Mouse (Mus musculus) CH12F3 (cell line): Measurements from ENCODE around the gene Thyn1.

Experiments used
- in situ Hi-C: fragments of 300-500 bp; cut with MboI; formaldehyde crosslinking; loops from 2 replicates; pipeline ENCODE4 v1.14.3; 2020; ENCODE audit warnings: low sequenced_read_pairs

Thyn1 gene

GRCm38 (mm10) chr9:26999461-27000395 lies at the start of gene Thyn1, which contains the start of gene Acad8:
Thyn1 (plus strand) TSS chr9:26999710.
Acad8 (minus strand) TSS chr9:26999566.
- in situ Hi-C loops, result no loop called here

GRCm38 (mm10) chr9:26977754-26978153 lies 21.8 kb upstream of the Thyn1 start:
- in situ Hi-C loops, result no loop called here

- in situ Hi-C loops, result no loop called here
Measured at GRCm38 (mm10) chr9:26978776-26979175, 20.7 kb upstream of the Thyn1 start.

GRCm38 (mm10) chr9:26985090-26985613 lies 14.4 kb upstream of the Thyn1 start:
- in situ Hi-C loops, result no loop called here

- in situ Hi-C loops, result no loop called here
Measured at GRCm38 (mm10) chr9:26985668-26986277, 13.7 kb upstream of the Thyn1 start.

GRCm38 (mm10) chr9:26990181-26990580 lies 9.3 kb upstream of the Thyn1 start:
- in situ Hi-C loops, result no loop called here

GRCm38 (mm10) chr9:26993118-26993517 lies 6.4 kb upstream of the Thyn1 start:
- in situ Hi-C loops, result no loop called here

GRCm38 (mm10) chr9:26993900-26994299 lies 5.6 kb upstream of the Thyn1 start:
- in situ Hi-C loops, result no loop called here

GRCm38 (mm10) chr9:26997062-26997461 lies 2.4 kb upstream of the Thyn1 start:
- in situ Hi-C loops, result no loop called here

- in situ Hi-C loops, result no loop called here
Measured at GRCm38 (mm10) chr9:26997501-26997900, 2.0 kb upstream of the Thyn1 start.

GRCm38 (mm10) chr9:26998669-26999460 lies 645 bp upstream of the Thyn1 start:
- in situ Hi-C loops, result no loop called here

- in situ Hi-C loops, result no loop called here
Measured at GRCm38 (mm10) chr9:27005231-27005630, 5.7 kb downstream of the Thyn1 start.

GRCm38 (mm10) chr9:27005933-27006332 lies 6.4 kb downstream of the Thyn1 start:
- in situ Hi-C loops, result no loop called here

GRCm38 (mm10) chr9:27006866-27007265 lies 7.4 kb downstream of the Thyn1 start:
- in situ Hi-C loops, result no loop called here

- in situ Hi-C loops, result no loop called here
Measured at GRCm38 (mm10) chr9:27009231-27009630, 9.7 kb downstream of the Thyn1 start.

GRCm38 (mm10) chr9:27011572-27011971 lies 12.1 kb downstream of the Thyn1 start:
- in situ Hi-C loops, result no loop called here

GRCm38 (mm10) chr9:27018961-27019360 lies 19.5 kb downstream of the Thyn1 start:
- in situ Hi-C loops, result no loop called here

GRCm38 (mm10) chr9:27023681-27024080 lies 24.2 kb downstream of the Thyn1 start:
- in situ Hi-C loops, result no loop called here

GRCm38 (mm10) chr9:27026708-27027107 lies 27.2 kb downstream of the Thyn1 start:
- in situ Hi-C loops, result no loop called here

GRCm38 (mm10) chr9:27029022-27029827 lies 29.7 kb downstream of the Thyn1 start:
- in situ Hi-C loops, result no loop called here
